Mouse (Mus musculus): ENCODE data around the gene Syngr2. TPM values are rescaled to one million over a fixed set of nuclear protein-coding genes. Genes with fewer than 3 reads are reported as not detected.
"Not testable (repeated sequence)": the region's sequence is repeated elsewhere in the genome, so short reads cannot be mapped to it uniquely, and the experiment has no call there.

The Syngr2 gene
- total RNA-seq, 2 experiments from 2014 or later = 108 to 109 TPM

DNA sequence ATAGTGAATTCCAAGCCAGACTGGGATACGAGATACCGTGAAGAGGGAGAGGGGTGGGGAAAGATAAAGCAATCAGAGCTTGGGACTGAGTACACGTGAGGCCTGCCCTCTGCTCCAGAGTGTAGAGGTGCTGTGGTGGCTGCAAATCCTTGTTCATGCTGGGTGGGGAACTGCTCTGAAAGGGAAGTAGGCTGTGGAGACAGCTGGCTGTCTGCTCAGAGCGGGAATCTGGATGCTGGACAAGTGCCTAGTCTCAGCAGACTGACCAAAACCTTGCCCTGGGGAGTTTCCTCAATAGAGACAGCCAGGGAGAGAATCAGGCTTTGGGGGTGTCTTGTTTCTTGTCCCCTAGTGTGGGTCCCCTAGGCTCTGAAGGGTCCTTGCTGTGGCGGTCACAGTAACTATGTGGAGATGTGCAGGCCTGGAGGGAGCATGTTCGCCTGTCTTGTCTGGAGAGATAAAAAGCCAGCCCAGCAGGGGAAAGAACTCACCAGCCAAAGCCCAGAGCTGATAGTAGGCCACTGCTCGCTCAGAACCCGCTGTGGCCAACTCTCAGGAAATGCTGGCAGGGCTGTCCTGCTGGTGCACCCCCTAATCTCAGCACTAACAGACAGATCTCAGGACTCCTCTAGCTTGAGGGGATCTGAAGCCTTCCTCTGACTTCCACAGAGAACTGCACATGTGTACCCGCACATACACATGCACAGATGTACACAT lies 19.6 kb downstream of the Syngr2 start:
- peak; percentile 58 to 67 for DNase-seq
- intact Hi-C loops (cut with DNase I) = no loop called here

DNA sequence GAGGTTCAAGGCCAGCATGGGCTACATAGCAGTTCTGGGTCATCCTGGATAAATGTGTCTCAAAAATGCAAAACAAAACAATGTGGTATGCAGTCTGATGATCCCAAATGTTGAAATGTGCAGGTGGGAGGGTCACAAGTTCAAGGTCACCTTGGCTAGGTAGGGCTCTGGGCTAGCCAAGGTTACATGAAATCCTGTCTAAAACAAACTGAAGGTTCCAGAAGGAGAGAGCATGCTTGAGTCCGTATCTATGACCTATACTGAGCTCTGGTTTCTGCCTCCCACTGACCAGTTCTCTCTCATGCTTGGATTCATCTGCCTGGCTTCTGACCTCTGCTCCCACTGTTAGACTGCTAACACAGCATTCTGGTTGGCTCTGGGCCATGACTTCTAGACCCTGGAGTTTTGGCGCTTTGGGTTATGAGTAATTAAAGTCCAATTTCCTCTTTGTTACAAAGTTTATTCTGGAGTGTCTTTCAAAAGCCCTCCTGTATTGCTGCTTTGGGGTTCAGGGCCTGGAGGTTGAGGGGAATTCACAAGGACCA lies 20.3 kb downstream of the Syngr2 start:
- DNase-seq = peak in 1 of 2 experiments; percentile 57
- intact Hi-C loops (cut with DNase I) = no loop called here

DNA sequence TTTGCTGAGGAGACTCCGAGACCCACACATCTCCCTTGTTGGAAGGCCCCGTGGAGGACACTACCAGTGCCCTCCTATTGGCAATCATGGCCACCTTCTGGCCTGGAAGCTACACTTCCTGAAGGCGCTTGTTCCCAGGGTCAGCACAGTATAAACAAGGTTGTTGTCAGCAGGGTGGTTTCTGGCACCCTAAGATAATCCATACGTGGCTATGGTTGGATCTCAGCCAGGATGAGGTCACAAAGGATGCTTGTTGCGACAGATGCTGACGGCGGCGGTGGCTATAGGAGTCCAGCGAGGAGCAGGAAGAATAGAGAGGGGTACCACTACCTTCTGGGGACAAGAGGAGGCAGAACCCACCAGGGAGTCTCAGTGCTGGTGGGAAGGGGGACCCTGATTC lies 20.9 kb downstream of the Syngr2 start:
- intact Hi-C loops (cut with DNase I) = no loop called here
- DNase-seq = no peak

DNA sequence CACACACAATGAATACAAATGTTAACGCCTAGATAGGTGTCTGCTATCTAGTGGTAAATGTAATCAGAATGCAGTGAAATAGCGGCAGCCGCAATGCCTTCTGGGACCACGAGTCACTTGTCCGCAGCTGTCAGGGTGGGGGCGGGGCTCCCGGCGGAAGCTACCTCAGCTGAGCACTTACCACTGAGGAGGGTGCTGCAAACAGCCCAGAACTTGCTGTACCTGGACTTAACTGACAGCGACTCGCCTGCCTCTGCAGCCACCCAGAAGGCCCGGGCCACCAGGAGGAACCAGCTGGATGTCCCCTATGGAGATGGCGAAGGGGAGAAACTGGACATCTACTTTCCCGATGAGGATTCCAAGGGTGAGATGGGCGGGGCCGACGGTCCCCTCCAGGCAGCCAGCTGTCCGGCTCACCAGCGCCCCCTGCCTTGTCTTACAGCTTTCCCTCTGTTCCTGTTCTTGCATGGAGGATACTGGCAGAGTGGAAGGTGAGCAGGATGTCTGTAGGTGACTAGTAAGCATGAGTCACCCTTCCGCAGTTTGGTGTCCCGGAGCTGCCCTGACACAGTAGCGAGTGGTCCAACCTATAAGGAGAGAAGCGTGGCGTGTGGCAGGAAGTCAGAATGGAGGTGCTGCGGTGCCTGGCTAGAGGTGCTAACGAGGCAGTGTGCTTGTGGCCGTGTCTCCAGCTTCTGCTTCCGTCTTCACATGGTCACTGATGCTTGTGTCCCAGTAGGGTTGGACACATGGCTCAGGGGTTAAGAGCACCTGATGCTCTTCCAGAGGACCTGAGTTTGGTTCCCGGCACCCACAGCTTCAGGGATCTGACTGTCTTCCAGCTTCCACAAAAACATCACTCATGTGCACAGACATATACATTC lies 22.9 kb downstream of the Syngr2 start:
- peak; percentile 70 to 76 for DNase-seq
- intact Hi-C loops (cut with DNase I) = no loop called here

DNA sequence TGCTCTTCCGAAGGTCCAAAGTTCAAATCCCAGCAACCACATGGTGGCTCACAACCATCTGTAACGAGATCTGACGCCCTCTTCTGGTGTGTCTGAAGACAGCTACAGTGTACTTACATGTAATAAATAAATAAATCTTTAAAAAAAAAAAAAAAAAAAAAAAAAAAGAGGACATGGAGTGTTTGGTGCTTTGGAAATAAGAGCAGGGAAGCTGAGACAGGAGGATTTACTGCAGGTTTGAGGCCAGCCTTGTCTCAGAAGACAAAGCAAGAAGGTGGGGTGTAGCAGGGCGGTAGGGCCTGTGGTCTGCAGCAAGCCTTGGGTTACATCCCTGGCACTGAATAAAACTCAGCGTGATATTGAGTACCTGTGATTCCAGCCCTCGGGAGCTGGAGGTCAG lies 24.0 kb downstream of the Syngr2 start:
- intact Hi-C loops (cut with DNase I); DNase-seq: not testable (repeated sequence)

DNA sequence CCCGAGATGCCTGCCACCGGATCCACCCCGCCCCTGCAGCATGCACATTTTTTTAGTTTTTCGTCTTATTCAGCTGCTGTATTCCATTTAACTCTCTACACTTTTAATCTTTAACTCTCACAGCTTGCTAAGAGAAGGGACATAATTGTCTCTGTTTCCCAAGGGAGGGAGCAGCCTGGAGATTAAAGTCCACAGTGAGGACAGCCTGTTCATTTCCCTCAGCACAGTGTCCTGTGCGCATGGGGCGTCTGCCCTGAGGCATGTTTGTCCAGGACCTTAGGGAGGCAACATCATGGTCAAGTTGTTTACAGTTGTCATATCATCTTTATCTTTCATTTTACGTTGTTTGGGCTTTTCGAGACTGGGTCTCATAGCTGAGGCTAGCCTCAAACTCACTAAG lies 24.6 kb downstream of the Syngr2 start:
- intact Hi-C loops (cut with DNase I) = no loop called here
- no peak for DNase-seq

DNA sequence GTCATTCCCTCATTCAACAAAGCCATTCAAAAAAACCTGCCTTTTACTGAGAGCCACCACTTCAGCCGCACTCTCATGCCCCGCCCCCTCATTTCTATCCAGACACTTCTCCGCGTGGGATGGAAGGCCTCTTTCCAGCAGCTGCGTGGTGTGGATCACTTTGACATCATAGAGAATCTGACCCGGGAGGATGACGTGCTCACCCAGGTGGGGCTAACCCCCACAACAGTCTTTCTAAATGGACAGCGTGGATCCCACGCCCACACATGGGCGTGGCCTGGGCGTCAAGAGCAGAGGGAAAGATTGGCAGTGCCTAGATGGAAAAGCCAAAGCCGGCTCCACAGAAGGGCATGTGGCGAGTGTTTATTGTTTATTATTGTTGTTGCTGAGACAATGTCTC lies 26.8 kb downstream of the Syngr2 start:
- intact Hi-C loops (cut with DNase I) = no loop called here
- DNase-seq = no peak

DNA sequence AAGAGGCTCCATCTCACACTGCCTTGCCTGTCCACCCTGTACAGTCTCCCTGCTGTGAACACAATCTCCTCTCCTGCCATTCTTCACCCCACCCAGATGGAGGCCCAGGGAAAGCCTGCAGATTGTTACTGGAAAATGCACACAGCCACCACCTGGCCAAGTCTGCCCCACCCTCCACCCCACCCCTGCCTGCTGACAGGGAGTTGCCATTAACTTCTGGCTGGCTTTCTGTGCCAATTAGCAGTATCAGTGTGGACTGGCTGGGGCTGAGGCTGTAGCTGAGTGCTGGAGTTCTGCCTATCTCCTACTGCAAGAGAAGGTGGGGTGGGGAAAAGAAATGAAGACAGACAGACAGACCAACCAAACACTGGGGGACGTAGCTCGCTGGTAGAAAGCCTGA lies 29.1 kb downstream of the Syngr2 start:
- DNase-seq = no peak
- intact Hi-C loops (cut with DNase I) = no loop called here

DNA sequence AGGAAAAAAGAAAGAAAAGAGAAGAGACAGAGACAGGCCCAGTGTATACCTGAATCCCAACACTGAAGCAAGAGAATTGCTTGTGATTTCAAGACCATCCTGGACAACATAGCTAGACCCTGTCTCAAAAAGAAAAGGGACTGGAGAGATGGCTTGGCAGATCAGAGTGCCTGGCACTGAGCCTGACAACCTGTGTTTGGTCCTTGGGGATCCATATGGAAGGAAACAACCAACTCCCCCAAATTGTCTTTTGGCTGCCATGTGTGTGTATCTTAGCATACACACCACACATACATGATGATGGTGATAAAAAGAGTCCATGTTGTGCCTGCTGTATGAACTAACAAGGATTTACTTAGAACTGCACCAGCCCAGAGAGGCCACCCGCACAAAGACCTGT lies 29.6 kb downstream of the Syngr2 start:
- no peak for DNase-seq

DNA sequence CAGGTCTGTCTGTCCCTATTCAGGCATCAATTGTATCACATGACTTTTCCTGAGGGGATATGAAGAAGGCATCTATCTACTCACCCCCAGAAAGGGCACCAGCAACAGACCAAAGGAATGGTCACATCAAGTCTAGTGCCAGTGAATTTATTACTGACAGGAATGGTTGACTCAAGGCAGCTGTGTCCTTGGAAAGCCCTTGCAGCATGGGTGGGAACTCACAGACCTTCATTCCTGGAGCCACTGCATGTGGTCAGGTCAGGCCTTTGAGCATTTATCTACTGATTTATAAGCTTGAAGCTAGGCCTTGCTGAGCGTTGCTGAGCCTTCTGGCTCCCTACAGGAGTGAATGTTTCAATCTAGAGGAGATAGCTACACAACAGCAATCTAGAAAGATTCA lies 31.4 kb downstream of the Syngr2 start:
- no peak for DNase-seq
- intact Hi-C loops (cut with DNase I) = no loop called here

More for the DNA sequence above, 29.6 kb downstream of the Syngr2 start:
- intact Hi-C loops (cut with DNase I) = no loop called here

DNA sequence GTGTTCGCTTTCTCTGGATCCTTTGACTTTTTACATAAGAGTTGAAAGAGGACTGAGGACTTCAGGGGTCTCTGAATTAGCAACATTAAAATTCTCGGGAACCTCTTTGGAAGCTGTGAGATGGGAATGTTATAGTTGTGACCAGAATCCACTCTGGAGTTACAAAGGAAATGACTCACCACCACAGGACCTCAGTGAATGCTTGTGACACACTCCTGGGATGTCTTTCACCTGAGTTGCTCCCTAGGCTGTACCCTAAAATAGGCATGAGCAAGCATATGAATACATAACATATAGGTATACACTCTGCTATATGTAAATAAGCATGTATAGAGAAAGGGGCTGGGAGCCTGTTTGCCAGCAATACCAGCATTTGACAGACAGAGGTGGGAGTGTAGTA lies 34.0 kb downstream of the Syngr2 start:
- intact Hi-C loops (cut with DNase I) = no loop called here
- no peak for DNase-seq

DNA sequence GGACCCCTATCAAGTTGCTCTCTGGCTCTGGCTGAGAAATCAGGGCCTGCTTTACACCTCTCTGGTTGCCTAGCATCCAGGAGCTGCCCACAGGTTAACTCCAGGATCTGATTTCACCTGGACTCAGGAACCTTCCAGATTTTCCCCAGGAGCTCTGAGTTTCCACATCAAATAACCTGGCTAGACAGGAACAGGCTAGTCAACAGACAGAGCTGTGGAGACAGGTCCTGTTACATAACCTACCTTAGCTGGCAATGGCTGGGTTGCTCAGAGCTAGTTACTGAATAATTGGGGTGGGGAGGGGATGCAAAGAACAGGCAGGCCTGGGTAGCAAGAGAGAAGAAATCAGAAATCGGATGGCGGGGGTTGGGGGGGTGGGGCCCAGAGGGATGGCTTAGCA lies 35.5 kb downstream of the Syngr2 start:
- DNase-seq = no peak
- intact Hi-C loops (cut with DNase I) = no loop called here

DNA sequence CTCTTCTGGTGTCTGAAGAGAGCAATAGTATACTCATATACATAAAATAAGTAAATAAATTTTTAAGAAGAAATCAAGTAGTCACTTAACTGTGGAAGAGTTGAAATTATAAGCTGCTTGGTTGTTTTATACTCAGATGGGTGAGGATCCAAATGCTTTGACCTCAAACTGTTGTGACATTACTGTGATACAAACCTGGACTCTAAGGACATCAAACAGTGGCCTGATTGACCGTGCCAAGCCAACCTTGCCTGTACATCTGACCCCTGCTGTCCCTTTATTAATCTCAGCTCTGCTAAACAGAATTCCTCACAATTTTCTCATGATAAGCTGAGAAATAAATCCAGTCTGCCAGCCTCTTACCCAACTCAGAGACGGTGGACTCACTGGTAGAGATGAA lies 36.2 kb downstream of the Syngr2 start:
- intact Hi-C loops (cut with DNase I) = no loop called here
- no peak for DNase-seq

DNA sequence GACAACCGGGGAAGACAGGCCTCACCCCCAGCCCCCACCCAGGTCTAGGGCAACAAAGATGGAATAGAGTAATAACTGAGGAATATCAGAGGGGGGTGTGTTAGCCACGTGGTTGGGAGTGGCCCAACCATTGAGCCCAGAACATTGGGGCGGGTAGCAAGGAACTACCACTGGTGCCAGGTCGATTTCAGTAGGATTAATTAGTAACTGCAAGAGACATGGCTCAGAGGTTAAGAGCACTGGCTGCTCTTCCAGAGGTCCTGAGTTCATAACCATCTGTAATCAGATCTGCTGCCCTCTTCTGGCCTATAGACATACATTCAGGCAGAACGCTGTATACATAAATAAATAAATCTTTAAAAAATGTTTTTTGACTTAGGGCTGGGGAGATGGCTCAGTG lies 37.2 kb downstream of the Syngr2 start:
- no peak for DNase-seq
- intact Hi-C loops (cut with DNase I) = no loop called here

DNA sequence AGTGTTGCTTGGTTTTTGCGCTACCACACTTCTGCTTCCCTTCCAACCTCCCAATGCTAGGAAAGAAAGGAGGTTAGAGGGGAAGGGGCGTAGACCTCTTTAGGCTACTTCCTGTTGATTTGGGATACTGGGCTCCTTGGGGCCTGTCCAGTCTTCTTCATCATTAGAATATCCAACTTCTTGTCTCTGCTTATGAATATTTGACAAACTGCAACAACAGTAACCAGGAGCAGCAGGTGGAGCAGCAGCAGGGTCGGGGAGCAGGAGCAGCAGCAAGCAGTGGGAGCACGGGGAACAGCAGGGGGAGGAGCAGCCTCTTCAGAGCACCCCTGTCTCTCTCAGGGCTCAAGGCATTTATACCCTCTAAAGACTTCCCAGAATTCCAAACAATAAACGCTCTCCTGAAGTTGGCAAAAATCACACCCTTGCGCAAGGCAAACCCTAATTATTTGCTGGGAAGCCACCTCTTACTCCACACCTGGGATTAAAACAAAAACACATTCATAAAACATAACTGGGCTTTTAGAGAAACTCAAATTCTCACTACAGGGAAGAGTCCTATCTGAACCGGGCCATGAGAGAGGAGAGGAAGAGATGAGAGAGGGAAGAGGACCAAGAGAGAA lies 38.2 kb downstream of the Syngr2 start:
- no peak for DNase-seq
- intact Hi-C loops (cut with DNase I) = no loop called here

DNA sequence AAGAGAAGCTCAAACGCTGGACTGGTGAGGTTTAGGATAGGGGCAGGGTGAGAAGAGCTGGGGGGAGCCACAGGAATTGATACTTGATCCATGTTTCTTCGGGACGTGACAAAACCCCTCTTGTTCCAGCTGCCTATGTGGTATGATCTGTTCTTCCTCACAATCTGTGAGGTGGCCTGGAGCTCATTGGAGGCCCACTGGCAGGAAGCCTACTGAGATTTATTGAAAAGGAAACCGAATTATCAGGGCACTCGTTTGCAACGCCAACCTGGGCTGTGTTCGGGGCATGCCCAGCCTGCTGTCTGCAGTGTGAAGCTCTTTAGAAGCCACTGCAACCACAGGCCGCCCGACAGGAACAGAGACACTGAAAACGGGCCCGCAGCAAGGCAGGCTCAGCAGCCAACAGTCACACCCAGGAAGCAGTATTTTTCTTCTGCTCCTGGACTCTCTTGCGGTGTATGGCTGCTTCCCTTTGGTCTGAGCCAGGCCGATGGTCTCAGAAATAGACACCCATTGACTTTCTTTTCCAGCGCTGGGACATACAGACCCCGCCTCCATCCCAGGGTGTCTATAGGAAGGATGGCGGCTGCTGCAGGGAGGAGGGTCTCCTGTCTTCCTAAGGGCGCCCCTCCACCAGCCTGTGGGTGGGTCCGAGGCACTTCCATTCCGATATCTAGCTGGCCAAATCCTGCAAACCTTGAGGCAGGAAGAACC lies 39.0 kb downstream of the Syngr2 start:
- DNase-seq = peak in 1 of 2 experiments; percentile 49

DNA sequence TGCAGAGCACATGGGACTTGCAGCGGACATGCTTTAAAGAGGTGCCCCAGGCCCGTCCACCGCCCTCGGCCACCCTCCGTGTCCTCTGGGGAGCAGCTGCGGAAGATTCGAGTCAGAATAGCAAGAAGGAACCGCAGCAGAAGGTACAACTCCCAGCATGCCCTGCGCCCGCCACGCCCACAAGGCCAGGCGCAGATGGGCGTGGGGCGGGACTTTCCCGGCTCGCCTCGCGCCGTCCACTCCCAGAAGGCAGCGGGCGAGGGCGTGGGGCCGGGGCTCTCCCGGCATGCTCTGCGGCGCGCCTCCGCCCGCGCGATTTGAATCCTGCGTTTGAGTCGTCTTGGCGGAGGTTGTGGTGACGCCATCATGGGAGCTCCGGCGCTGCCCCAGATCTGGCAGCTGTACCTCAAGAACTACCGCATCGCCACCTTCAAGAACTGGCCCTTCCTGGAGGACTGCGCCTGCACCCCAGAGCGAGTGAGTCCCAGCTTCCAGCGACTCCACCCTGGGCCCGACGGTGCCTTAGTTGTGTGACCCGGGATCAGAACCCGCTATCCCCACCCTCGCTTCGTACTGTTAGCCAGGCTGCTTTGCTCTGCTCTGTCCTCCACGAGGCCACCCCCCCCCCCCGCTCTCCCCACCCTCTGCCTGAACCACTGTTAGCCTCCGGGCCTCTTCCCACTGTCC lies 39.7 kb downstream of the Syngr2 start, which contains the start of gene Birc5:
Gene Birc5, plus strand, starts transcription at position 267 of the 687 bp plus-strand sequence.
- intact Hi-C loops (cut with DNase I) = no loop called here
- DNase-seq = peak; percentile 97 to 99

More for the DNA sequence above, 39.0 kb downstream of the Syngr2 start:
- intact Hi-C loops (cut with DNase I) = no loop called here

DNA sequence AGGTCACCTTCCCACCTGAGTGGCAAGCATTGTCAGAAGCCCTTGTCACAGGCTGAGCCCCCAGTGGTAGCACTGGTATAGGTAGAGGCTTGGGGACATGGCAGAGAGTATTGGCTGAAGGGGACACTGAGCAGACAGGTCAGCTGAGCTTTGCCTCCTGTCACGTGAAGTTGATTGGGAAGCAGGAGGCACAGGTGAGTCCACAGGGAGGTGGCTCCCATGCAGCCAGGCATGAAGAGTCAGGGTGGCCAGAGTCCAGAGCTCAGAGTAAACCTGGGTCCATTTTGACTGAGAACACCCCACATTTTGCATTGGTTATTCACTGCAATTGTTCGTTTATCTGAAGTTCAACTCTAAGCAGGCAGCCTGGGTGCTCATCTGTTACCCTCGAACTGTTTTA lies 43.4 kb downstream of the Syngr2 start:
- intact Hi-C loops (cut with DNase I) = no loop called here
- no peak for DNase-seq

DNA sequence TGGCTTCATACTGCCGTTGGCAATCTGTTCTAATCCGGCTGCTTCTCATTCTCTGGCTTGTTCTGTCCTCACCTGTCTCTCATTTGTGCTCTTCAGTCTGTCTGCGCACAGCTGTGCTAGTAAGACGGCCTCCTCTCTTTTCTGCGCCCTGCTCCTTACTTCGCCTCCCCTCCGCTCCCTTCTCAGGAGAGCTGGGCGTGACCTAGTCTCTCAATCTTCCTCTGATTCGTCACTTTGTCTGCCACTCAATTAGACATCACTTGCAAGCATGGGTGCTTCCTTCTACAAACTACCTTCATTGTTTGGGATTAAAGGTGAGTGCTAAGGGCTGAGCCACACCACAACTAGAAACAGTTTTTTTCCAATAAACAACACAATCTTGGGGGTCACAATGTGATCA lies 44.8 kb downstream of the Syngr2 start:
- no peak for DNase-seq
- intact Hi-C loops (cut with DNase I) = no loop called here

DNA sequence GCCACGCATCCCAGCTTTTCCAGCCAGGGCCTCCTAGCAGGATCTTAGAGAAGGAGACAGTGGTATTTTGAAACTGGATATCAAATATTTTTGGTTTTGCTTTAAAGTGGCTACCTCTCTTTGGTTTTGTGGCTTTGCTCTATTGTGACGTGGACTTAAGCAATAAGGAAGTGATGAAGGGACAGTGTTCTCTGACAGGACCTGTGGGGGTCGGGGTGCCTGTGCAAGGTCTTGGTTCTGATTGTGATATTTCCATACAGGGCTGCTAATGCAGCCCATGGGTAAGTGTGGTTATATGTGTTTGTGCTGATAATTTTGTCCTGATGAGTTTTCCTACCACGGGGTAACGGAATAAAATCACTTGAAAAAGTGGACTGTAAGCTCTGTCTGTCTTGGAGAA lies 45.9 kb downstream of the Syngr2 start:
- DNase-seq = no peak
- intact Hi-C loops (cut with DNase I) = no loop called here
